Mouse (Mus musculus): ENCODE measurements around the gene Gm28053. TPM values are rescaled to one million over a fixed set of nuclear protein-coding genes. Genes with fewer than 3 reads are reported as not detected.
A peak's percentile ranks its signal among the peaks of the same experiment; 100 is the strongest.

Gm28053 gene
- polyA plus RNA-seq, 1 experiment from 2014 or later = 3.4 TPM

GRCm38 (mm10) chr6:48732864-48733304 lies 14.5 kb downstream of the Gm28053 start:
- Histone ChIP-seq H3K9me3 (no peaks in the 10 kb centered on the region), H3K27me3 (replicated peaks) (no peaks in the 10 kb centered on the region), H3K9ac (no peak overlapping the region), H3K36me3 (no peaks in the 10 kb centered on the region), H3K4me1 (no peaks in the 10 kb centered on the region), H3K4me2 (no peak overlapping the region), H3K4me3 (replicated peaks) (no peak overlapping the region), H3K27ac (no peak overlapping the region)
- ATAC-seq (ENCODE audit: insufficient read depth, low FRiP score, low read depth) = no peak
- WGBS = 34% methylated on average over 8 of the region's 8 CpGs

GRCm38 (mm10) chr6:48733660-48734059 lies 15.3 kb downstream of the Gm28053 start:
- WGBS = 92% methylated on average over 1 of the region's 1 CpGs
- H3K27ac ChIP-seq = no peak overlapping the region
- no peaks in the 10 kb centered on the region for H3K27me3 ChIP-seq (replicated peaks)
- H3K9me3 ChIP-seq = no peaks in the 10 kb centered on the region
- H3K4me3 ChIP-seq (replicated peaks) = no peak overlapping the region
- H3K4me2 ChIP-seq = no peak overlapping the region
- H3K4me1 ChIP-seq = no peaks in the 10 kb centered on the region
- H3K36me3 ChIP-seq = no peaks in the 10 kb centered on the region
- ATAC-seq (ENCODE audit: insufficient read depth, low FRiP score, low read depth) = no peak
- no peak overlapping the region for H3K9ac ChIP-seq

GRCm38 (mm10) chr6:48737053-48737452 lies 18.6 kb downstream of the Gm28053 start:
- no peak overlapping the region for H3K4me2 ChIP-seq
- no peak for ATAC-seq (ENCODE audit: insufficient read depth, low FRiP score, low read depth)
- 68% methylated on average over 2 of the region's 2 CpGs for WGBS
- H3K4me1 ChIP-seq = peaks cover 4% of the 10 kb centered on the region; the same call in 1 of the 2 replicates
- no peak overlapping the region for H3K9ac ChIP-seq
- no peaks in the 10 kb centered on the region for H3K36me3 ChIP-seq
- H3K9me3 ChIP-seq = no peaks in the 10 kb centered on the region
- H3K27ac ChIP-seq = no peak overlapping the region
- H3K4me3 ChIP-seq (replicated peaks) = no peak overlapping the region
- no peaks in the 10 kb centered on the region for H3K27me3 ChIP-seq (replicated peaks)

DNA sequence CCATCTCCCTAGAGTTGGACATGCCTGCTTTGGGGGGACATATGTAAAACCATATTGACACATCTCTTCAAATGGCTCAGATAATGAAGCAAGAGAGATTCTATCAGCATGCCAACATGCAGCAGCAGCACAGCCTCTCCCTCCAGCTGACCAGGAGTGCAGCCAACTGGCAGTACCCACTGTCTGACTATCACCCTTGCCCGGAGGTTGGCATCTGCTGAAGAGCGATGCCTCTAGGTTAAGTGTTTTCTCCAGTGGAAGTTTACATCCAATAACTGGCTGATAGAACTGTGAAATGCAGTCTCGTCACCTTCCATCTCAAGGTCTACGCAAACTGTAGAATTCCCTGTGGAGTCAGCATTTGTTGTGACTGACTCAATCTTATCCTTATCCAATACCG lies 19.3 kb downstream of the Gm28053 start:
- Histone ChIP-seq H3K9me3 (no peaks in the 10 kb centered on the region), H3K27me3 (replicated peaks) (no peaks in the 10 kb centered on the region; the same call in 1 of the 2 replicates), H3K36me3 (no peaks in the 10 kb centered on the region), H3K9ac (no peak overlapping the region), H3K27ac (no peak overlapping the region), H3K4me2 (no peak overlapping the region), H3K4me3 (replicated peaks) (no peak overlapping the region), H3K4me1 (peaks cover 8% of the 10 kb centered on the region; the same call in 1 of the 2 replicates)
- 91% methylated on average over 5 of the region's 5 CpGs for WGBS
- no peak for ATAC-seq (ENCODE audit: insufficient read depth, low FRiP score, low read depth)

GRCm38 (mm10) chr6:48738961-48739779 lies 20.8 kb downstream of the Gm28053 start, which contains the start of gene Gimap1:
Gene Gimap1, plus strand, starts transcription at chr6:48739054.
- no peak for ATAC-seq (ENCODE audit: insufficient read depth, low FRiP score, low read depth)
- H3K36me3 ChIP-seq = no peaks in the 10 kb centered on the region
- H3K27ac ChIP-seq = no peak within 1 kb of the TSS
- 60% methylated on average over 15 of the region's 15 CpGs for WGBS
- H3K4me1 ChIP-seq = peaks cover 9% of the 10 kb centered on the region; the same call in 1 of the 2 replicates
- no peaks in the 10 kb centered on the region for H3K9me3 ChIP-seq
- H3K4me3 ChIP-seq (replicated peaks) = peak within 1 kb of the TSS; percentile 19
- 0 out of 2 replicates have a peak within 1 kb of the TSS, but pooled peaks have one; percentile 9 for H3K4me2 ChIP-seq
- H3K9ac ChIP-seq = no peak within 1 kb of the TSS
- no peaks in the 10 kb centered on the region; the same call in 1 of the 2 replicates for H3K27me3 ChIP-seq (replicated peaks)

GRCm38 (mm10) chr6:48739780-48740055 lies 21.3 kb downstream of the Gm28053 start:
- ATAC-seq (ENCODE audit: insufficient read depth, low FRiP score, low read depth) = no peak
- no peak overlapping the region for H3K27ac ChIP-seq

DNA sequence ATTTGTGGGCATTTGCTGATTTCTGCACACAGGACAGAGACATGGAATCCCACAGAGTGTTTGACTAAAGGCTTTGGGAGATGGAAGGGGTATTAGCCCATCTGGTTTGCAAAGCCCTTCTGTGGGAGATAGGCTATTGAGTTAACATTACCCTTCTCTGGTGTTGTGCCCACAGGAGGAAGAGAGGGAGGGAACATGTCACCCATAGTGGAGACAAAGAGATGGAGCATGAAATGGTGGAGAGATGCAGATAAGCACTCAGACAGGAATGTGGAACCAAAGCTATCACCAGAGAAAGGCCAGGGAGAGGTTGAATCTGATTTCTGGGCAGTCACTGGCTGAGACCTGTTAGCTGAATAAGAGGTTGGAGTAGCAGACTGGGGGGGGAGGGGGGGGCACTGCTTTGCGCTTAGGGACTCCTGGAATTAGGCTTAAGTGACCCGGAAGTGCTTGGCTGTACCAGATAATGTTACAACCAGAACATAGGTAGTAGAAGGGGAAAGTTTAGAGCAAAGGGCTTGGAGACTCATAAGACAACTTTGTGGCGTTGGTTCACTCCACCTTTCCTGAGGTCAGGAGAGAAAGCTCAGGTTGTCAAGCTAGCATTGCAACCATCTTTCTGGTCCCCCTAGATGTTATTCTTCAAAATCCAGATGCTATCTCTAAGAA lies 22.2 kb downstream of the Gm28053 start:
- Histone ChIP-seq H3K4me3 (replicated peaks) (no peak overlapping the region), H3K9ac (no peak overlapping the region)
- 70% methylated on average over 3 of the region's 3 CpGs for WGBS

More at GRCm38 (mm10) chr6:48739780-48740055, 21.3 kb downstream of the Gm28053 start:
- no peak overlapping the region for H3K9ac ChIP-seq
- H3K4me2 ChIP-seq = no peak overlapping the region
- no peaks in the 10 kb centered on the region for H3K36me3 ChIP-seq
- H3K4me3 ChIP-seq (replicated peaks) = no peak overlapping the region
- H3K27me3 ChIP-seq (replicated peaks) = no peaks in the 10 kb centered on the region; the same call in 1 of the 2 replicates
- H3K4me1 ChIP-seq = peaks cover 9% of the 10 kb centered on the region; the same call in 1 of the 2 replicates
- H3K9me3 ChIP-seq = no peaks in the 10 kb centered on the region
- 77% methylated on average over 3 of the region's 3 CpGs for WGBS

GRCm38 (mm10) chr6:48741273-48741672 lies 22.9 kb downstream of the Gm28053 start:
- peak; percentile 54; the same call in 1 of the 2 replicates for ATAC-seq (ENCODE audit: insufficient read depth, low FRiP score, low read depth)
- Histone ChIP-seq H3K27ac (peak overlapping the region; percentile 42; the same call in 1 of the 2 replicates), H3K27me3 (replicated peaks) (no peaks in the 10 kb centered on the region; the same call in 1 of the 2 replicates), H3K36me3 (no peaks in the 10 kb centered on the region), H3K9me3 (no peaks in the 10 kb centered on the region), H3K4me2 (peak overlapping the region; percentile 87; the same call in 1 of the 2 replicates), H3K4me1 (peaks cover 12% of the 10 kb centered on the region; the same call in 1 of the 2 replicates), H3K9ac (no peak overlapping the region), H3K4me3 (replicated peaks) (no peak overlapping the region)
- 25% methylated on average over 3 of the region's 3 CpGs for WGBS

More for the DNA sequence above, 22.2 kb downstream of the Gm28053 start:
- Histone ChIP-seq H3K4me2 (peak overlapping the region; percentile 87), H3K9me3 (no peaks in the 10 kb centered on the region), H3K27ac (peak overlapping the region; percentile 44), H3K36me3 (no peaks in the 10 kb centered on the region), H3K4me1 (peaks cover 9% of the 10 kb centered on the region; the same call in 1 of the 2 replicates), H3K27me3 (replicated peaks) (no peaks in the 10 kb centered on the region; the same call in 1 of the 2 replicates)
- no peak for ATAC-seq (ENCODE audit: insufficient read depth, low FRiP score, low read depth)

DNA sequence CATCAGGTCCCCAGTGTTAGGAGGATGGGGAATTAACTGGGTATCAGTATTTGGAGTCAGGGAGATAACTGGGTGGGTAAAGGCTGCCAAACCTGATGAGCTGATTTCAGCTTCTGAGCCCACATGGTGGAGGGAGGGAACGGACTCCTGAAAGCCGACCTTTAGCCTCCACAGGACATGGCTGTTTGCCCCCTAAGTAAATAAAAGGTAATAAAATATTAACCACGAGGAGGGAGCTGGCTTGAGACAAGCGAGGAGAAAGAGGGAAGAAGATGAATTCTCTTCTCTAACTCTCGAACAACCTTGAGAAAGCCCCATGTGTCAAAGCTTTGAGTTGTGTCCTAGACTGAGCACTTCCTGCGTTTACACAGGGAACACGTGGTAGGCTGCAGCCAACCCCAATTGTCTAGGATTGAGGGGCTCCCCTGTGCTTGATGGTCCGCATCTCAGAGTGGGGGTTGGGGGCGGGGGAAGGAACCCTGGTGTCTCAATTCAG lies 23.4 kb downstream of the Gm28053 start:
- Histone ChIP-seq H3K9ac (no peak overlapping the region), H3K9me3 (no peaks in the 10 kb centered on the region), H3K36me3 (no peaks in the 10 kb centered on the region), H3K4me3 (replicated peaks) (no peak overlapping the region), H3K27me3 (replicated peaks) (no peaks in the 10 kb centered on the region; the same call in 1 of the 2 replicates), H3K4me2 (peak overlapping the region; percentile 87), H3K4me1 (peaks cover 13% of the 10 kb centered on the region; the same call in 1 of the 2 replicates), H3K27ac (peak overlapping the region; percentile 42)
- peak; percentile 48; the same call in 1 of the 2 replicates for ATAC-seq (ENCODE audit: insufficient read depth, low FRiP score, low read depth)
- 12% methylated on average over 9 of the region's 9 CpGs for WGBS

- peak overlapping the region; percentile 42 for H3K27ac ChIP-seq
- ATAC-seq (ENCODE audit: insufficient read depth, low FRiP score, low read depth) = peak; percentile 25; the same call in 1 of the 2 replicates
- 10% methylated on average over 52 of the region's 52 CpGs for WGBS
- H3K4me3 ChIP-seq (replicated peaks) = peak overlapping the region; percentile 41
- H3K4me2 ChIP-seq = peak overlapping the region; percentile 87
- no peaks in the 10 kb centered on the region for H3K9me3 ChIP-seq
- H3K36me3 ChIP-seq = no peaks in the 10 kb centered on the region
- H3K27me3 ChIP-seq (replicated peaks) = no peaks in the 10 kb centered on the region; the same call in 1 of the 2 replicates
- H3K9ac ChIP-seq = peak overlapping the region; percentile 47
- H3K4me1 ChIP-seq = peaks cover 13% of the 10 kb centered on the region; the same call in 1 of the 2 replicates
Observed at GRCm38 (mm10) chr6:48742422-48743351, 24.3 kb downstream of the Gm28053 start.

- 0 out of 2 replicates have a peak overlapping the region, but pooled peaks have one; percentile 10 for H3K27ac ChIP-seq
- no peaks in the 10 kb centered on the region for H3K9me3 ChIP-seq
- H3K9ac ChIP-seq = no peak overlapping the region
- no peak overlapping the region for H3K4me2 ChIP-seq
- no peak overlapping the region for H3K4me3 ChIP-seq (replicated peaks)
- 52% methylated on average over 2 of the region's 2 CpGs for WGBS
- H3K36me3 ChIP-seq = no peaks in the 10 kb centered on the region
- no peak for ATAC-seq (ENCODE audit: insufficient read depth, low FRiP score, low read depth)
- H3K27me3 ChIP-seq (replicated peaks) = no peaks in the 10 kb centered on the region; the same call in 1 of the 2 replicates
- H3K4me1 ChIP-seq = peaks cover 13% of the 10 kb centered on the region; the same call in 1 of the 2 replicates
Observed at GRCm38 (mm10) chr6:48745490-48745889, 27.1 kb downstream of the Gm28053 start.

Data from stomach, embryonic 15.5 days (tissue).